Mouse (Mus musculus): Measurements from ENCODE around the gene Nhlrc1. TPM values are rescaled to one million over a fixed set of nuclear protein-coding genes. Genes with fewer than 3 reads are reported as not detected.

Gene Nhlrc1
- polyA plus RNA-seq (2015; fragmentation: Nextera tagmentation; extraction: Ambion mirVana), result 13.3 and 16.7 TPM in 2 replicates

- Histone ChIP-seq H3K4me3 (replicated peaks) (peak within 1 kb of the TSS; percentile 59), H3K4me1 (peaks cover 17% of the 10 kb centered on the region), H3K9me3 (replicated peaks) (peaks cover 23% of the 10 kb centered on the region), H3K4me2 (peak within 1 kb of the TSS; percentile 99), H3K27me3 (replicated peaks) (no peaks in the 10 kb centered on the region), H3K27ac (replicated peaks) (no peak within 1 kb of the TSS), H3K9ac (replicated peaks) (peak within 1 kb of the TSS; percentile 57), H3K36me3 (peaks cover 8% of the 10 kb centered on the region; the same call in 1 of the 2 replicates)
- peak; percentile 93 for ATAC-seq (ENCODE audit: low FRiP score)
- WGBS, result 4% methylated on average over 69 of the region's 73 CpGs
Observed at GRCm38 (mm10) chr13:47014334-47015194, at the start of gene Nhlrc1. Gene Nhlrc1 (minus strand): TSS chr13:47014850.

DNA sequence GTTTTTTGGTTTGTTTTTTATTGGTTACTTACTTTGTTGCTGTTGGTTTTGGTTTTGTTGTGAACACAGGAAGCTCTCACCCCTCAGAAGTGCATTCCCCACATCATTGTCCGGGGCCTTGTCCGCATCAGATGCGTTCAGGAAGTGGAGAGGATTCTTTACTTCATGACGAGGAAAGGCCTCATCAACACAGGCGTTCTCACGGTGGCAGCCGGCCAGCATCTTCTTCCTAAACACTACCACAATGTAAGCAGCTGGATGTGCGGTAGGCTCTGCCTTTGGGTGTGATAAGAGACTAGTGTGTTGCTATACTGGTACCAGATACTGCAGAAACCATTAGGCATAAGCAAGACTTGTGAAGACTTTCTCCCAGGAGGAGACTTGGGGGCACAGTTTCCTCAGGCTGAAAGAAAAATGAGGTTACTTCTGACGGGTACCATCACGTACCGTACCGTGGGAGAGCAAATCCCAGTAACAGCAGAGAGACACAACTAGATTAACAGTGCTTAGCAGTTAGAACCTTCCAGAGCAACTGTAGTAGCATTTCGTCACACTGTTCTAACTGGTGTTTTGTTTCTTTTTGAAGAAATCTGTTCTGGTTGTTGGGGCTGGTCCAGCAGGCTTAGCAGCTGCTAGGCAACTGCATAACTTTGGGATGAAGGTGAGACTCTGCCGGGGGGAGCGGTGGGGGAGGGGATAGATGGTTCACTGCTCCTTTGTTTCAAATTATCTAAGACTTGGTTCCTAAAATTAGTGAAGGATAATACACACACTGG lies 49.5 kb upstream of the Nhlrc1 start:
- no peak for ATAC-seq (ENCODE audit: low FRiP score)
- no peak overlapping the region for H3K4me3 ChIP-seq (replicated peaks)
- H3K9ac ChIP-seq (replicated peaks), result no peak overlapping the region
- H3K9me3 ChIP-seq (replicated peaks), result no peaks in the 10 kb centered on the region
- no peaks in the 10 kb centered on the region for H3K4me1 ChIP-seq
- no peaks in the 10 kb centered on the region for H3K27me3 ChIP-seq (replicated peaks)
- H3K36me3 ChIP-seq, result peaks cover 81% of the 10 kb centered on the region
- no peak overlapping the region for H3K4me2 ChIP-seq
- no peak overlapping the region for H3K27ac ChIP-seq (replicated peaks)
- WGBS, result 82% methylated on average over 15 of the region's 15 CpGs

DNA sequence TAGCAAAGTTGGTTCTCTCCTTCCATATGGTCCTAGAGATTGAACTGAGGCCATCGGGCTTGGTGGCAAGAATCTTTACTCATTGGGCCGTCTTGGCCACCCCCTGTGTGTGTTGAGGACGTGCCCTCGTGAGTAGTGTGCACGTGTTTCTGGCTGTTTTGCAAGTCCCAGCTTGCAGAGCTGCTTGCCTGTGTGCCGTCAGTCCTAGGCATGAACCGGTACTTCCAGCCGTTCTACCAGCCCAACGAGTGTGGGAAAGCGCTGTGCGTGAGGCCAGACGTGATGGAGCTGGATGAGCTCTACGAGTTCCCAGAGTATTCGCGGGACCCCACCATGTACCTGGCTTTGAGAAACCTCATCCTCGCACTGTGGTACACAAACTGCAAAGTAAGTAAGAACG lies 48.1 kb upstream of the Nhlrc1 start:
- H3K27me3 ChIP-seq (replicated peaks), result no peaks in the 10 kb centered on the region
- no peak overlapping the region for H3K27ac ChIP-seq (replicated peaks)
- no peak overlapping the region for H3K9ac ChIP-seq (replicated peaks)
- no peaks in the 10 kb centered on the region for H3K9me3 ChIP-seq (replicated peaks)
- no peak overlapping the region for H3K4me3 ChIP-seq (replicated peaks)
- H3K4me2 ChIP-seq, result no peak overlapping the region
- H3K36me3 ChIP-seq, result peaks cover 82% of the 10 kb centered on the region
- 97% methylated on average over 17 of the region's 17 CpGs for WGBS
- ATAC-seq (ENCODE audit: low FRiP score), result no peak
- H3K4me1 ChIP-seq, result no peaks in the 10 kb centered on the region

GRCm38 (mm10) chr13:47056781-47057180 lies 42.1 kb upstream of the Nhlrc1 start:
- no peak for ATAC-seq (ENCODE audit: low FRiP score)
- no peak overlapping the region for H3K9ac ChIP-seq (replicated peaks)
- peaks cover 75% of the 10 kb centered on the region for H3K36me3 ChIP-seq
- no peaks in the 10 kb centered on the region for H3K27me3 ChIP-seq (replicated peaks)
- no peak overlapping the region for H3K27ac ChIP-seq (replicated peaks)
- no peak overlapping the region for H3K4me3 ChIP-seq (replicated peaks)
- no peak overlapping the region for H3K4me2 ChIP-seq
- H3K9me3 ChIP-seq (replicated peaks), result no peaks in the 10 kb centered on the region
- 86% methylated on average over 5 of the region's 5 CpGs for WGBS
- H3K4me1 ChIP-seq, result no peaks in the 10 kb centered on the region

DNA sequence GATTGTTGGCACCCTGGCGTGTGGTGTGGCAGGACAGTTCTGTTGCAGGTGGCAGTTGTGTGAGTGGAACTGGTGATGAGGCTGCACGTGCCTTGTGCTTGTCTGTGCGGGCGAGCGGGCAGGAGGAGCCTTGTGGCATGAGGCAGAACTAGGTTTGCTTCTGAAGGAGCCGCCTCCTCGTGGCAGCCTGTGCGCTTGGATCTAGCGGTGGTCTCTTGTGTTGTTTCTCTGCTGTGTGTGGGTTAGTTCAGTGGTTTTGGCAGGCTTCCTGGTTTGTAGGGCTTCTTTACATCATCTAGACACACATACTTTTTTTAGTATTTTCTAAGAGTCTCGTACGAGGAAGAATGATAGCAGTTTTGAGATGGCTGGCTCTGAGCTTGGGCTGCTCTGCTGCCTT lies 41.5 kb upstream of the Nhlrc1 start:
- 86% methylated on average over 11 of the region's 11 CpGs for WGBS
- H3K36me3 ChIP-seq, result peaks cover 71% of the 10 kb centered on the region

GRCm38 (mm10) chr13:47053971-47054370 lies 39.3 kb upstream of the Nhlrc1 start:
- peaks cover 73% of the 10 kb centered on the region for H3K36me3 ChIP-seq
- no peak overlapping the region for H3K9ac ChIP-seq (replicated peaks)
- no peak overlapping the region for H3K4me2 ChIP-seq
- 41% methylated on average over 10 of the region's 10 CpGs for WGBS
- H3K27me3 ChIP-seq (replicated peaks), result no peaks in the 10 kb centered on the region
- H3K27ac ChIP-seq (replicated peaks), result no peak overlapping the region
- no peak overlapping the region for H3K4me3 ChIP-seq (replicated peaks)
- no peak for ATAC-seq (ENCODE audit: low FRiP score)
- no peaks in the 10 kb centered on the region for H3K9me3 ChIP-seq (replicated peaks)
- no peaks in the 10 kb centered on the region for H3K4me1 ChIP-seq

More for the DNA sequence above, 41.5 kb upstream of the Nhlrc1 start:
- no peak for ATAC-seq (ENCODE audit: low FRiP score)
- no peak overlapping the region for H3K27ac ChIP-seq (replicated peaks)
- H3K27me3 ChIP-seq (replicated peaks), result no peaks in the 10 kb centered on the region
- H3K4me3 ChIP-seq (replicated peaks), result no peak overlapping the region
- no peaks in the 10 kb centered on the region for H3K9me3 ChIP-seq (replicated peaks)
- H3K4me2 ChIP-seq, result no peak overlapping the region
- no peak overlapping the region for H3K9ac ChIP-seq (replicated peaks)
- no peaks in the 10 kb centered on the region for H3K4me1 ChIP-seq

DNA sequence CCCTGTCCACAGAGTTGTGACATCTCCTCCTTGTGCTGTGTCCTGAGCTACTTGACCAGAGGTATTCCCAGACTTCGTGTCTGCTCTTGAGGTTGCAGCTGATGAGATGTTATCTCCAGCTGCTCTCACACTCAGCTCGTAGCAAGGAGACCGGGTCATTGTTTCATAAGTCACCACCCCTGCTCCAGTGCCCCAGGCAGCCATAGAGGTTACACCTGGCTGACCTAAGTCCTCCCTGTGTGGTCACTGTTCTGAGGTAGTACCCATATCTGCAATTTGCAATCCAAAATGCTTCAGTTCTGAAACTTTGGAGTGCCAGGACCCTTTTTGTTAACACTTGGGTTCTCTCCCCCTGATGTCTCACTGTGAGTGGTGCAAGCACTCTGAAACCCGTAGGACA lies 35.4 kb upstream of the Nhlrc1 start:
- WGBS, result 85% methylated on average over 4 of the region's 4 CpGs
- no peak for ATAC-seq (ENCODE audit: low FRiP score)
- peaks cover 48% of the 10 kb centered on the region for H3K36me3 ChIP-seq

GRCm38 (mm10) chr13:47047996-47048395 lies 33.3 kb upstream of the Nhlrc1 start:
- H3K36me3 ChIP-seq, result peaks cover 37% of the 10 kb centered on the region
- 88% methylated on average over 4 of the region's 4 CpGs for WGBS
- H3K27me3 ChIP-seq (replicated peaks), result no peaks in the 10 kb centered on the region
- ATAC-seq (ENCODE audit: low FRiP score), result no peak
- H3K4me3 ChIP-seq (replicated peaks), result no peak overlapping the region
- H3K4me1 ChIP-seq, result peaks cover 10% of the 10 kb centered on the region
- H3K27ac ChIP-seq (replicated peaks), result no peak overlapping the region
- no peak overlapping the region for H3K9ac ChIP-seq (replicated peaks)
- H3K9me3 ChIP-seq (replicated peaks), result no peaks in the 10 kb centered on the region
- H3K4me2 ChIP-seq, result no peak overlapping the region

More for the DNA sequence above, 35.4 kb upstream of the Nhlrc1 start:
- Histone ChIP-seq H3K4me1 (no peaks in the 10 kb centered on the region), H3K4me2 (no peak overlapping the region), H3K9ac (replicated peaks) (no peak overlapping the region), H3K4me3 (replicated peaks) (no peak overlapping the region), H3K27me3 (replicated peaks) (no peaks in the 10 kb centered on the region), H3K27ac (replicated peaks) (no peak overlapping the region), H3K9me3 (replicated peaks) (no peaks in the 10 kb centered on the region)

DNA sequence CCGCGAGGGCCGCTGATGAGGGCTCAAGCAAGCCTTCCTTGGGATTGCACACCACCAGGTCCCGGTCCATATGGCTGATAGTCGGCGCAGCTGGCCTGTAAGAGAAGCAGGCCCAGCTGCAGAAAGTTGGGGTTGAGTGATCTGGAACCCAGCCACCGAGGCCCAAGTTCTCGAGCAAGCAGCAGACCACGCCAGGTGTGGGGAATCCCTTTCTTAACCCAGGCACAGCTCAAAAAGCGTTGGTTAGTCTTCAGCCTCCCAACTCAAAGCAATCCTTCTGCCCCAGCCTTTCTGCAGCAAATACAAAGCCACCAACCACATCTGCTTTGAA lies 29.9 kb upstream of the Nhlrc1 start, which contains the start of gene Tpmt:
Gene Tpmt, minus strand, starts transcription at position 121 of the 331 bp plus-strand sequence.
- Histone ChIP-seq H3K9ac (replicated peaks) (peak within 1 kb of the TSS; percentile 91), H3K27me3 (replicated peaks) (no peaks in the 10 kb centered on the region), H3K4me3 (replicated peaks) (peak within 1 kb of the TSS; percentile 96), H3K4me1 (peaks cover 21% of the 10 kb centered on the region), H3K27ac (replicated peaks) (peak within 1 kb of the TSS; percentile 85), H3K36me3 (peaks cover 15% of the 10 kb centered on the region), H3K9me3 (replicated peaks) (no peaks in the 10 kb centered on the region), H3K4me2 (peak within 1 kb of the TSS; percentile 99)
- no peak for ATAC-seq (ENCODE audit: low FRiP score)
- WGBS, result 14% methylated on average over 10 of the region's 10 CpGs

DNA sequence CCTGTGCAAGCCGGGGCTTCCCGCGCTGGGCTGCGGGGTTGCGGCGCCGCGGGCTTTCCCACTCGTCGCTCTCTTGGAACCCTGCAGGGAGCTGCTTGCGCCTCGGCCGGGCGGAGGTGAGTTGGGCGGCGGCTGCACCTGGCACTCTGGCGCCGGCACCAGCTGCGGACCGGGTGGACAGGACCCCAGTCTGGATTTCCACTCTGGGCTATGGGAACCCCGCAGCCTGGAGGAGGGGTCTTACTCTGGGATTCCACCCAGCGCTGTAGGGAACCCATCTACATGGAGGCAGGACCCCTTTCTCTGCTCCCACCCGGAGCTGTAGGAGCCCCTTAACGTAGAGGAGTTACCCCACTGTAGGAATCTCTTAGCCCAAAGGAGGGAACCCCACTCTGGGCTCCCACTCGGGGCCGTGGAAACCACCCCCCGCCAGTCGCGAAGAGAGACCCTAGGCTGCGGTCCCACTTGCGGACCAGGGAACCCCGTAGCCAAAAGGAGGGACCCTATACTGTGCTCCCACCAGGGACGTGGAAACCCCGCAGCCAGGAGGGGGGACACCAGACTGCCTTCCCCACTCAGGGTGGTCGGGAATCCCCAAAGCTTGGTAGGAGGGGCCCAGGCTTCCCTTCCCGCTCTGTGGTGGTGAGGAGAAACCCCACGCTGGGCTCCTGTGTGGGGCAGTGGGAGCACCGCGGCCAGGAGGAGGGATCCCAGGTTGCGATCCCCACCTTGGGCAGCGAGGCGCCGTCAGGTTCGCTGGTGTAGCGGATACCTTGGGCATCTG lies 29.4 kb upstream of the Nhlrc1 start:
- Histone ChIP-seq H3K27me3 (replicated peaks) (no peaks in the 10 kb centered on the region), H3K9me3 (replicated peaks) (no peaks in the 10 kb centered on the region), H3K4me3 (replicated peaks) (peak overlapping the region; percentile 96), H3K9ac (replicated peaks) (peak overlapping the region; percentile 91), H3K27ac (replicated peaks) (peak overlapping the region; percentile 85), H3K4me2 (peak overlapping the region; percentile 99), H3K36me3 (peaks cover 9% of the 10 kb centered on the region), H3K4me1 (peaks cover 21% of the 10 kb centered on the region)
- ATAC-seq (ENCODE audit: low FRiP score), result peak; percentile 50
- under 1% methylated on average over 45 of the region's 45 CpGs for WGBS

DNA sequence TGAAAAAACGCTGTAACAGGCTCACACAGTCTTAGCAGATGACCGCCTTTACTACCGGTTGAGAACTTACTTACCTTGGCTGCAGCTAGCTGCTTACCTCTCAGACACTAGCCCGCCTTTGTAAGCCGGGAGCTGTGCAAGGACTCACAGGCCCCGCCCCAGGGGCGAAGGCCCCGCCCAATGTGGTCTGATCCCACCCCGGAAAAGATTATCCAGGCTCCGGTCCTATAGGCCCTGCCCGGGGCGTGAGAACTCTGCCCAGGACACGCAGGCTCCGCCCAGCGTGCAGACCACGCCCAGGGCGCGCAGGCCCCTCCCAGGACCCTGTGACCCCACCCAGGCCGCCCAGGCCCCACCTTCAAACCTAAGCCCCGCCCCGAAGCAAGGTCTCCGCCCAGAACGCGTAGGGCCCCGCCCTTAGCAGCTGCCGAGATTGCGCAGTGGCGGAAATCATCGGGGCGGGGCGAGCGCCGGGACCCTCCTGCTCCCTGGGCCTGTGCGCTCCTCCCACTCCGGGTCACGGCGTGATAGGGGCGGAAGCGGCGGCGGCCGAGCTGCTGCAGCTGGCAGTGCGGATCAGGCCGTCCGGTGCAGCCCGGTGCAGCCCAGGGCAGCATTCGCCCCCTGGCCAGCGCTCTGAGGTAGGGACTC lies 28.5 kb upstream of the Nhlrc1 start, which contains the start of gene Kdm1b:
Gene Kdm1b, plus strand, starts transcription at position 470 of the 651 bp plus-strand sequence.
- Histone ChIP-seq H3K4me3 (replicated peaks) (peak within 1 kb of the TSS; percentile 96), H3K4me1 (peaks cover 21% of the 10 kb centered on the region), H3K4me2 (peak within 1 kb of the TSS; percentile 99), H3K9ac (replicated peaks) (peak within 1 kb of the TSS; percentile 91), H3K9me3 (replicated peaks) (no peaks in the 10 kb centered on the region), H3K27me3 (replicated peaks) (no peaks in the 10 kb centered on the region), H3K36me3 (peaks cover 3% of the 10 kb centered on the region; the same call in 1 of the 2 replicates), H3K27ac (replicated peaks) (peak within 1 kb of the TSS; percentile 85)
- ATAC-seq (ENCODE audit: low FRiP score), result peak; percentile 95
- WGBS, result under 1% methylated on average over 48 of the region's 48 CpGs

Data from neural tube, embryonic 15.5 days (tissue).